Mouse (Mus musculus) adrenal gland, postnatal 36 days (tissue): ENCODE measurements at regions not wholly inside any gene's neighbourhood (a gene's known extent, or its start where the extent isn't known, plus 50 kb on each side); places are given as distances from the start of the nearest gene placed in this dataset.

Source experiments
- DNase-seq, 2 experiments: peaks; one replicate each; pipeline ENCODE4 v3.0.0; 2021; ENCODE audit warnings: mixed read lengths in 1 of 2

DNA sequence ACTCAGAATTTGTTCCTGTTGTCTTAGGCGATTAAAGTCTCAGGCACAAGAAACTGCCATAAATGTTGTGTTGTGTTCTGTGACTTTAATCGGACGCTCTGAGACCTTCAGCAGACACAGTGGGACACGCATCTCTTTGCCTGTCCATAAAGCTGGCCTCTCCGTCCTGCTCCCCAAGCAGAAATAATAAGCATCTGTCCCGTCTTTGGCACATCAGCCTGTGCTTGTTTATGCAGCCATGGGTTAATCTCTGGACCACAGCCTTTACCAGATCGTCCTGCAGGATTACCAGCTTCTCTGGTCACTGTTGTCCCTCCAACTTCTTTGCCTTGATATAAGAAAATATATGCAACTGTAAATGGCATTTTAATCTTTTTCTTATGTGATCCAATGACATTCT lies 87.7 kb upstream of the Ret start:
- DNase-seq, result no peak

GRCm38 (mm10) chr6:118283949-118284568 lies 86.5 kb upstream of the Ret start:
- DNase-seq, result no peak

- DNase-seq, result no peak
Measured at GRCm38 (mm10) chr6:118263951-118264350, 66.4 kb upstream of the Ret start.

DNA sequence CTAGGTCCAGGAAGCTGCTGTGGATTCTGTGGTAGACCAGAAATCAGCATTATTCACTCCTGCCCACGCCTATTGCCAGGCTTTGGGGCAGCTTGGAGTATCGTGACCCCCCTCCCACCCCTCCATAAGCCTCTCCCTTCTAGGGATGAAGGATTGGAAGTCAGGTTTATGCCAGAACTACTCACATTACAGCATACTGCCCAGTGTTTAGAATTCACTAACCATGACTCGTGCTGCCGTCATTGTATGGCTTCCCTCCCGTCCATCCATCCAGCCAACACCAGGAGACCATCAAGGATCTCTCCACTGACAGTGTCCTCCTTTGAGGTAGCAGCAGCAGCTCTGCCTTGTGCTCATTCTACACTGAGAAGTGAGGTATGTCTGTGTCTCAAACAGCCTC lies 62.4 kb upstream of the Ret start:
- no peak for DNase-seq

DNA sequence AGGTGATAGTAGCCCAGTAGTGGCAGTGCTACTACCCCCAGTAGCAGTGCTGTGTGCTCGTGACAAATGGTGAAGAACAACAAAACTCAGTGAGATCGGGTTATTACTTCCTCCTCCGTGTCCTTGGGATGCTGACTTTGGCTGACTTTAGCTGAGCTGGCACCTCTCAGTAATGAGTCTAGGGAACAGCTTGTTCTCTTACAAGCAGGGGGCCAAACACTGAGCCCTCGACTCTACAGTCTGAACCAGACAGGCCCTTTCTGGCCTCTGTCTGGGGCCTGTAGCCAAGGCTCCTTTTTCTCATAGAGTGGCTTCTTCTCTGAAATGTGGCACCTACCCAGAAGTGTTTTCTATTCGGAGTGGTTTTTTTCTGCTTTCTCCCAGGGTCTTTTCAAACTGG lies 57.4 kb upstream of the Ret start:
- peak in 1 of 2 experiments; percentile 36 for DNase-seq

DNA sequence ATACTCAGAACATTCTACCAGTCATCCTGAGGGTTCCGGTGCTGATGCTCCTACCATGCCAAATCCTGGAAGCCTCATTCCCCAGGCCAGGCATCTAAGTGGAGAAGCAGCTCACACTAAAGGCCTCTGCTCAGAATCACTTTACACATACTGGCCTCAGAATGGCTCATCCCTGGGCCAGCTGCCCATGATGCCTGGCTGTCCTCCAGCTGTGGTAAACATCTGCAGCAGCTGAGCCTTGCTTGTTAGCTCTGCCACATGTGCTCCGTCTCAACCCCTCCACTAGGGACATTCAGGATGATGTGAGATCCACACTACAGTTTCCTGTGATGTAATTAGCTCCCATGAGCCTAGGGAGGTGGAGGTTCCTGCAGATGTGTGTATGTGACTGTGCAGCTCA lies 55.2 kb upstream of the Ret start:
- peak in 1 of 2 experiments; percentile 29 for DNase-seq

DNA sequence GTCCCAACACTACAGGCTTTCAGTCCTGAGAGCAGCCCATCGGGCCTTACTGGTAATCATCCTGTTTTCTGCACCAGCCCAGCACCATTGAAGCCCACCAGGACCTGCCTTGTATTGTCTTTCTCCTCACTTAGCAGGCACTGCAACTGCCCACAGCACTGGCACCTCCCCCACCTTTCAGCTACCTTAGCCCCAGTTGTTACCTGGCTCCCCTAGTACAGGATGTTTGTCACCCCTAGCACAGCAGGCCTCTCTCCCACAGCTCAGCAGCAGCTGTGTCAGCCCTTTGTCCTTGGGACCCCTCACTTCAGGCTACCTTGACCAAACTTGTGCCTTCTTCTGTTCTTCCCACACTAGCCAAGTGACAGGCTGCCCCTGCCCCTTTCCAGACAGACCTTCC lies 53.6 kb upstream of the Ret start:
- DNase-seq, result no peak

DNA sequence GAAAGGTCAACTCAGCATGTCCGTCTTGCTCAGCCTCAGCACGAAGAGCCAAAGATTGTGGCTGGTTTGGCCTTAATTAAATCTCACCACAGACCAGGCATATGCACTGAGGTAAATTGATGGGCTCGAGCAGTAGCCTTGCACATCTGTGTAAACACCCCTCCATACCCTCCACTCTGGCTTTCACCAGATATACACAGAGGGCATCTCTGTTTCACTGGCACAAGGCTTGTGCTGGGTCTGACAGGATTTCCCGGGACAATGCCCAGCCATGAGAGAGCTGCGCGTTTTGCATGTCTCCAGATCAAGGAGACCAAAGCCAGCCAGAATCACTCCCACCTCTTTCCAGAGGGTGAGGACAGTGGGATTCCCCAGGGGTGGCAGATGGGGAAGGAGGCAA lies 52.5 kb upstream of the Ret start:
- DNase-seq, result no peak
